Mouse (Mus musculus) limb, embryonic 14.5 days (tissue): ENCODE measurements around the gene Ccno. TPM values are rescaled to one million over a fixed set of nuclear protein-coding genes. Genes with fewer than 3 reads are reported as not detected.
"Not testable (repeated sequence)": the region's sequence is repeated elsewhere in the genome, so short reads cannot be mapped to it uniquely, and the experiment has no call there.

Experiments used
- ATAC-seq: fragments of 200-750 bp; cut with Nextera tagmentation; 2 replicates; pipeline ENCODE4 v1.8.0; 2017; ENCODE audit warnings: low read depth, moderate number of reproducible peaks, moderate TSS enrichment; ENCODE audit not compliant: low FRiP score
- DNase-seq: peaks from one replicate; pipeline ENCODE4 v3.0.0-alpha.2; 2015; ENCODE audit warnings: low spot score
- H3K27ac ChIP-seq: fragments of 300-500 bp; sonication (generic); replicated peaks from 2 replicates; pipeline ENCODE4 v1.5.1; 2014; ENCODE audit warnings: low read depth, mild to moderate bottlenecking, low read length, moderate library complexity, mixed read lengths
- H3K27me3 ChIP-seq: fragments of 300-500 bp; sonication (generic); 2 replicates; pipeline ENCODE4 v1.6.1; 2014; ENCODE audit warnings: low read length, mixed read lengths; ENCODE audit not compliant: control insufficient read depth, insufficient read depth
- H3K36me3 ChIP-seq: fragments of 300-500 bp; sonication (generic); 2 replicates; pipeline ENCODE4 v1.6.1; 2014; ENCODE audit warnings: mild to moderate bottlenecking, low read length, moderate library complexity, mixed read lengths; ENCODE audit not compliant: control insufficient read depth, insufficient read depth
- H3K4me1 ChIP-seq: fragments of 300-500 bp; sonication (generic); 2 replicates; pipeline ENCODE4 v1.6.1; 2014; ENCODE audit warnings: antibody characterized with exemption, low read length, mixed read lengths; ENCODE audit not compliant: control insufficient read depth, insufficient read depth
- H3K4me2 ChIP-seq: fragments of 300-500 bp; sonication (generic); replicated peaks from 2 replicates; pipeline ENCODE4 v1.6.1; 2014; ENCODE audit warnings: low read depth, mild to moderate bottlenecking, low read length, moderate library complexity; ENCODE audit not compliant: severe bottlenecking
- H3K4me3 ChIP-seq: fragments of 300-500 bp; sonication (generic); replicated peaks from 2 replicates; pipeline ENCODE4 v1.5.1; 2014; ENCODE audit warnings: low read length
- H3K9ac ChIP-seq: fragments of 300-500 bp; sonication (generic); 2 replicates; pipeline ENCODE4 v1.6.1; 2014; ENCODE audit warnings: mild to moderate bottlenecking, low read depth, low read length, moderate library complexity; ENCODE audit not compliant: severe bottlenecking
- H3K9me3 ChIP-seq: fragments of 300-500 bp; sonication (generic); 2 replicates; pipeline ENCODE4 v1.6.1; 2016; ENCODE audit warnings: low read length; ENCODE audit not compliant: control insufficient read depth
- POLR2A ChIP-seq: fragments of 200-500 bp; IDR thresholded peaks from 2 replicates; pipeline ENCODE4 v1.8.0; 2012; ENCODE audit warnings: inconsistent platforms, mild to moderate bottlenecking, moderate library complexity, borderline replicate concordance; ENCODE audit not compliant: insufficient read depth, insufficient read length; ENCODE audit errors: extremely low read depth
- whole genome bisulfite sequencing: fragments of 180-500 bp; shearing (Covaris S2); extraction: QIAGEN DNeasy Blood & Tissue Kit; methylation state at CpG from one replicate; pipeline ENCODE4 v1.1.7; 2014; 5-methylcytosine and 5-hydroxymethylcytosine counted together
- polyA plus RNA-seq, 2 experiments: library from polyadenylated mRNA; depleted of rRNA in 1 of 2; stranded (reverse) in 1 of 2; unstranded in 1 of 2; fragments of >200 nt; fragmentation: Nextera tagmentation in 1 of 2; extraction: Ambion mirVana in 1 of 2; gene quantifications; 2 replicates each; pipeline versions ENCODE4 v1.2.1 to v1.2.3; 2012 to 2014

The Ccno gene
- polyA plus RNA-seq, 2 experiments = 0.29 to 0.80 TPM

DNA sequence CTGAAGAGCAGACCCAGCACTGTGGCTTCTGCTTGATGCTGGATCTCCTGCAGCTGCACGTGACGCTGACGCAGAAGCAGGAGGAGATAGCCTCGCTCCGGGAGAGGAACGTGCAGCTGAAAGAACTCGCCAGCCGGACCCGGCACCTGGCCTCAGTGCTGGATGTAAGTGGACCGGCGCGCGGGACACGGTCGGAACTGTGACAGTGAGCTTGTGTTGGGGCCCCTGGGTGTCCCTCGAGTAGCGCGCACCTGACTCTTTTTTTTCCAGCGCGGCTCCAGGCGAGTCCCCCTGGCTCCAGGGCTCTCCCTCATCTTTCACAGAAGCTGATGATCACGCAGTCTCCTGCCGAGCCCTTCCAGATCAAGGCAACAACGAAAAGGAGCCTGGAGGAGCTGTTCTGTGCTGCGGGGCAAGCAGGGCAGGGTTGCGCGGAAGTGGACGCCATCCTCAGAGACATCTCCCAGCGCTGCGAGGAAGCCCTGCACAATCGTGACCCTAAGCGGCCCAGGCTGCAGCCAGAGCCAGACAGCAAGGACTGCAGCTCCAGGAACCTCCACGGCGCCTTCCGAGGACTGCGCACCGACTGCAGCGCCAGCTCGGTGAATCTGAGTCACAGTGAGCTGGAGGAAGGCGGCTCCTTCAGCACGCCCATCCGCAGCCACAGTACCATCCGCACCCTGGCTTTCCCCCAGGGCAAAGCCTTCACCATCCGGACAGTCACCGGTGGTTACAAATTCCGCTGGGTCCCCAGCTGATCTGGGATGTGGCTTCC, 11.0 kb downstream of the Ccno start:
- TF ChIP-seq POLR2A = no peak
- DNase-seq = no peak

DNA sequence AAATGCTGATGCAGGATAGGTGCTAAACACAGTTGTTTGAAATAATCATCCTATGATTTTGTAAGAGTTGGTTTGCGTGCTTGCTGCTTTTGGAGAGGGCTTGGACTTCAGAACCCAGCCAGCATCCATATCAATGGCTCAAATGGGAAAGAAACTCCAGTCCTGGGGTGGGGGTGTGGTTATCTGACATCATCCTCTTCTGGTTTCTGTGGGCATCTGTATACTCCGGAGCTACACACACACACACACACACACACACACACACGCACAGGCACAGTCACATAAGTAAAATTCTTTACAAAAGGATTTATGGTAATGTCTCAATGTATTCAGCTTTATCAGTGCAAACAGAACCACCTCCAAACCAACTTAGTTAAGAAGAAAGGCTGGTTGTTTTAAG, 12.5 kb downstream of the Ccno start:
- 0 out of 2 replicates have a peak, but pooled peaks cover 8% of the 10 kb centered on the region for H3K4me1 ChIP-seq
- H3K4me3 ChIP-seq = no peak overlapping the region
- no peak for TF ChIP-seq POLR2A
- H3K4me2 ChIP-seq = no peak overlapping the region
- DNase-seq (no peak), ATAC-seq (no peak)
- H3K27me3 ChIP-seq = peaks cover 50% of the 10 kb centered on the region
- H3K9ac ChIP-seq = no peak overlapping the region
- no peaks in the 10 kb centered on the region for H3K36me3 ChIP-seq
- H3K27ac ChIP-seq = no peak overlapping the region
- 77% methylated on average over 3 of the region's 3 CpGs for WGBS
- H3K9me3 ChIP-seq = no peaks in the 10 kb centered on the region

More for the DNA sequence above, 11.0 kb downstream of the Ccno start:
- H3K9ac ChIP-seq = peak overlapping the region; percentile 38
- no peaks in the 10 kb centered on the region for H3K9me3 ChIP-seq
- peak; percentile 38; the same call in 1 of the 2 replicates for ATAC-seq
- no peaks in the 10 kb centered on the region for H3K36me3 ChIP-seq
- H3K4me1 ChIP-seq = peaks cover 14% of the 10 kb centered on the region
- no peak overlapping the region for H3K27ac ChIP-seq
- WGBS = under 1% methylated on average over 43 of the region's 46 CpGs
- peak overlapping the region; percentile 38 for H3K4me3 ChIP-seq
- peak overlapping the region; percentile 73 for H3K4me2 ChIP-seq
- peaks cover 65% of the 10 kb centered on the region for H3K27me3 ChIP-seq

DNA sequence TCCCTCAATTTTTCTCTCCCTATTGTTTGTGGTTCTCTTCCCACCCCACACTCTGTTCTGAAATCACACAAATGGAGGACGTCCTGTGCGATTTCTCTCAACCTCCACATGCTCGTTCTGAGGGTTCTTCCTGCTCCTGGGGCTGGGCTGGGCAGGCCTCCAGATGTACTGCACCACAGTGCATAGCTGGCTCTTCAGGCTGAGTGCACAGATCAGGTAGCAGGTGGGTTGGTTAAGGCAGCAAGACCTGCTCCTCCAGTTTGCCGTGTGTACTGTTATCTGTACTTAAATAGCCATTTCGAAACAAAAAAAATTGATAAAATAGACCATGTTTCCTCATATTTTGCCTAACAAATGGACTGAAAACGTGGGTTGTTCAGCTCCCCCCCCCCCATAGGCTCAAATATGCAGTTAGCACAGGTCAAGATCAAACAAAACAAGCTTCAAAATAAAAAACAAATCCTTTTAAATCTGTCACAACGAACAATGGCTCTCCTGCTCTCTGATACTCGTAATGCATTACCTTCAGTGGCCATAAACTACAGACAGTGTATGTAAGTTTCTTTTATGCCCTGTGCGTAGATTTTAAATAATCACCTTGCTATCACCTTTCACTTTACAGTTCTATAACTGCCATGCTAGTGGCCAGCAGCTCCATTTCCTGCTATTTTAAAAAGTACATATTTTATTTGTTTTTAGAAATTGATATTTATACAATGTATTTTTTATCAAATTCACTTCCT, 13.1 kb downstream of the Ccno start:
- Histone ChIP-seq H3K9me3 (no peaks in the 10 kb centered on the region), H3K4me2 (no peak overlapping the region), H3K4me1 (0 out of 2 replicates have a peak, but pooled peaks cover 8% of the 10 kb centered on the region), H3K36me3 (no peaks in the 10 kb centered on the region), H3K27me3 (peaks cover 43% of the 10 kb centered on the region), H3K4me3 (no peak overlapping the region), H3K27ac (no peak overlapping the region), H3K9ac (no peak overlapping the region)
- 60% methylated on average over 9 of the region's 9 CpGs for WGBS
- DNase-seq = no peak
- TF ChIP-seq POLR2A = no peak
- no peak for ATAC-seq

DNA sequence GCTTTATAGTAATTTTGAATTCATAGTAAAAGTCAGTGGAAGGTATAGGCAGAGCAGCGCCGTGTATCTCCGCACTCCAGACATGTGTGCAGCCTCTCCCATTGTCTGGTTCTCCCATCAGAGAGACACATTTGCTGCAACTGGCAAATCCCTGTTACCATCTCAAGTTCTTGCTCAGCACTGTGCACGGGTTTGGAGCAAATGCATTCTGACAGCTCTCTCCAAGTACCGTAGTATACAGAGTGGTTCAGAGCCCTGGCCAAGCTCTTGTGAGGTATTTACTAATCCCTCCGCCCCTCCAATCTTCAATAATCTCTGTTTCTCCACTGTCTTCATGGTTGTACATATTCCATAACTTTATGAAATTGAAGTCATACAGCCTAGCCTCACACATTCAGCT, 25.1 kb downstream of the Ccno start:
- DNase-seq = no peak
- Histone ChIP-seq H3K4me2 (no peak overlapping the region), H3K9ac (no peak overlapping the region), H3K4me3 (no peak overlapping the region), H3K9me3 (no peaks in the 10 kb centered on the region), H3K36me3 (no peaks in the 10 kb centered on the region), H3K27ac (no peak overlapping the region), H3K27me3 (no peaks in the 10 kb centered on the region), H3K4me1 (no peaks in the 10 kb centered on the region)
- 74% methylated on average over 6 of the region's 6 CpGs for WGBS
- no peak for ATAC-seq
- no peak for TF ChIP-seq POLR2A

DNA sequence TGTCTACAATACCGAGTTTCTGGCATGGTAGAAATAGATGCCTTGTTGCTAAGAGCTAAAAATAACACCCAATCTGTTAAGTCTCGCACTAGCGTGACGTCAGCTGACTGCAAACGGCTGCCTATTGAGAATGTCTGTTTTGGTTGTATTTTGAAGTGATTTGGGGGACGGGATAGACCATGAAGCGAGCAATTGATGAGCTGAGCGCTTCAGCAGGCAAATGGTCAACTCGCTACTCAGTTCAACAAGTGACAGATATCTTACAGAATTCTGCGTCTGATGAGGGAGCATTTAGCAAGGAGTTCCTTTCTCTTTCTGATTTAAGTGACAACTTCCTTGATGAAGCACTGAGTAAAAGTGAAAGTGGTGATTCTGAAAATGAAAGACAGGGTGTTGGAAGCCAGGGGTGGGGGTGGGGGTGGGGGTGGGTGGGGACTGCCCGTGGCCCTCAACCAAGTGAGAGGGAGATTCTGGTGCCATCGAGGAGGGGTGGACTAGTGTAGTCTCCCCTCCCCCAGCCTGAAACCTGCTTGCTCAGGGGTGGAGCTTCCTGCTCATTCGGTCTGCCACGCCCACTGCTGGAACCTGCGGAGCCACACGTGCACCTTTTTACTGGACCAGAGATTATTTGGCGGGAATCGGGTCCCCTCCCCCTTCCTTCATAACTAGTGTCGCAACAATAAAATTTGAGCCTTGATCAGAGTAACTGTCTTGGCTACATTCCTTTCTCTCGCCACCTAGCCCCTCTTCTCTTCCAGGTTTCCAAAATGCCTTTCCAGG, 25.8 kb downstream of the Ccno start:
- WGBS = 37% methylated on average over 16 of the region's 20 CpGs
- peak overlapping the region; percentile 18; the same call in 1 of the 2 replicates for H3K4me3 ChIP-seq

More for the DNA sequence above, 25.8 kb downstream of the Ccno start:
- not testable (repeated sequence) for H3K36me3 ChIP-seq, ATAC-seq, H3K27ac ChIP-seq, DNase-seq, H3K9ac ChIP-seq, H3K9me3 ChIP-seq, H3K4me1 ChIP-seq, H3K27me3 ChIP-seq
- peak overlapping the region; percentile 40 for H3K4me2 ChIP-seq
